Mouse (Mus musculus): ENCODE data around the gene Olfr538. TPM values are rescaled to one million over a fixed set of nuclear protein-coding genes. Genes with fewer than 3 reads are reported as not detected.
"Not testable (repeated sequence)": the region's sequence is repeated elsewhere in the genome, so short reads cannot be mapped to it uniquely, and the experiment has no call there.

Gene Olfr538
- not detected for total RNA-seq (2021)

DNA sequence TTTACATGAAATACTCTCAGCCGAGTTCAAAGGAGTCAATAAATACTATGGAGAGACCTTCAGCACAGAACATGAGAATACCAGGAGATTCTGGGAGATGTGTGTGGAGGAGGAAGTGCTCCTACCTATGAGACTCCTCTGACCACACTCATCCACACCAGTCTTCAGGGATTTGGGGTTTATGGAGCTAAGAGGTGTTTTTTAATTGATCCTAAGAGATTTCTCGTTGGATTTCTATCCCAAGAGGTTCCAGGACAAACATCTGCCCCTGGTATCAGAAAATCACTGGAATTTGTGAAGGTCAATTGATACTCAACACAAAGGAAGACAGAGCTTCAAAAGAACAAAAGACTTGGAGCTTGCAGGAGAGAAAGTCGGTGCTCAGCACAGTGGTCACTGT, at the start of gene Olfr538:
TSS of gene Olfr538 (plus strand) at position 301 of the 400 bp plus-strand sequence.
- no peak for DNase-seq

DNA sequence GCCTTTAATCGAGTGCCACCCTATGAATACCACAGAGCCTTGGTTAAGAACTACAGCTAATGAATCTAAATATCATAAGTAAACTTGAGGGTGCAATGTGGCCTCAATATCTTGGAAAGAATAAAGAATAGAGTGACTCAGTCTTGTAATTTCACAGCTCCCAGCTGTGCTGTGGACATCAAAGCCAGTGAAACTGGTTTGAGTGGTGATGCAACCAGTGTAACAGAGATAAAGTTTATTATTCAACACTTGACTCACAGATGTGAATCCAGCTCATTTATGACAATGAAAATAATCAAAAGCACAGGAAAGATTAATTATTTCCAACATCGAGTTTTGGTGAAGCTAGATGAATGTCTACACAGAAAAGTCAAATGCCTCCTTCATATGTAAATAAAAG, 27.9 kb upstream of the Olfr538 start:
- no peak for DNase-seq

GRCm38 (mm10) chr7:140600969-140601368, 33.3 kb downstream of the Olfr538 start, which contains the start of gene Olfr46:
Gene Olfr46, plus strand, starts transcription at chr7:140601269.
- DNase-seq, result not testable (repeated sequence)

Other genes with a start within 250 kb of the Olfr538 start
- gene Olfr525, start 247.0 kb upstream of the Olfr538 start, total RNA-seq (2021), result not detected
- not detected for gene Olfr527, start 233.9 kb upstream of the Olfr538 start, total RNA-seq (2021)
- not detected for gene Olfr60, start 206.2 kb upstream of the Olfr538 start, total RNA-seq (2021)
- not detected for gene Olfr530, start 191.6 kb upstream of the Olfr538 start, total RNA-seq (2021)
- not detected for gene Olfr531, start 165.0 kb upstream of the Olfr538 start, total RNA-seq (2021)
- gene Olfr532, start 146.2 kb upstream of the Olfr538 start, total RNA-seq (2021), result not detected
- not detected for gene Olfr533, start 104.5 kb upstream of the Olfr538 start, total RNA-seq (2021)
- under 1 TPM; 0.25 to 0.51 TPM for gene Olfr535, start 83.7 kb upstream of the Olfr538 start, total RNA-seq (2021)
- gene Olfr536, start 60.5 kb upstream of the Olfr538 start, total RNA-seq (2021), result not detected
- gene Olfr46, start 33.4 kb downstream of the Olfr538 start, total RNA-seq (2021), result under 1 TPM; 0.43 to 0.45 TPM
- under 1 TPM in 1 of 2 experiments, not detected in 1; 0.37 TPM for gene Olfr61, start 61.1 kb downstream of the Olfr538 start, total RNA-seq (2021)
- gene Olfr53, start 78.6 kb downstream of the Olfr538 start, total RNA-seq (2021), result not detected
- under 1 TPM; 0.17 to 0.43 TPM for gene Olfr539, start 92.0 kb downstream of the Olfr538 start, total RNA-seq (2021)
- under 1 TPM; 0.10 TPM for gene Olfr45, start 114.1 kb downstream of the Olfr538 start, total RNA-seq (2021)
- not detected for gene Olfr541, start 129.4 kb downstream of the Olfr538 start, total RNA-seq (2021)
- not detected for gene Cyp2e1, start 195.9 kb downstream of the Olfr538 start, total RNA-seq (2021)
- gene Syce1, start 220.0 kb downstream of the Olfr538 start, total RNA-seq (2021), result under 1 TPM in 1 of 2 experiments, not detected in 1; 0.40 TPM

Measured in layer of hippocampus, postnatal 36 days (tissue).